Mouse (Mus musculus): ENCODE data around the gene Zdhhc19. TPM values are rescaled to one million over a fixed set of nuclear protein-coding genes. Genes with fewer than 3 reads are reported as not detected.

Zdhhc19 gene
- polyA plus RNA-seq, 1 experiment, result 242 TPM

- no peak overlapping the region for H3K4me3 ChIP-seq (ENCODE audit: control insufficient read depth, low read depth, low read length)
- H3K36me3 ChIP-seq (ENCODE audit: control insufficient read depth, insufficient read depth, low read length), result peaks cover under 1% of the 10 kb centered on the region; the same call in 1 of the 2 replicates
- no peaks in the 10 kb centered on the region for H3K4me1 ChIP-seq (ENCODE audit: control insufficient read depth, insufficient read depth, low read length)
- TF ChIP-seq CTCF (IDR thresholded peaks at IDR 0.05; ENCODE audit: control insufficient read depth, insufficient read depth, insufficient replicate concordance, low read depth, low read length), result no peak
- TF ChIP-seq POLR2A (IDR thresholded peaks at IDR 0.05; ENCODE audit: control insufficient read depth, low read depth, low read length), result no peak
- no peaks in the 10 kb centered on the region for H3K27me3 ChIP-seq (ENCODE audit: control insufficient read depth, insufficient read depth, low read length)
- no peak overlapping the region for H3K27ac ChIP-seq (ENCODE audit: control insufficient read depth, insufficient read depth, low read depth, low read length)
These were observed 39.3 kb upstream of the Zdhhc19 start for GRCm38 (mm10) chr16:32456761-32457160.

DNA sequence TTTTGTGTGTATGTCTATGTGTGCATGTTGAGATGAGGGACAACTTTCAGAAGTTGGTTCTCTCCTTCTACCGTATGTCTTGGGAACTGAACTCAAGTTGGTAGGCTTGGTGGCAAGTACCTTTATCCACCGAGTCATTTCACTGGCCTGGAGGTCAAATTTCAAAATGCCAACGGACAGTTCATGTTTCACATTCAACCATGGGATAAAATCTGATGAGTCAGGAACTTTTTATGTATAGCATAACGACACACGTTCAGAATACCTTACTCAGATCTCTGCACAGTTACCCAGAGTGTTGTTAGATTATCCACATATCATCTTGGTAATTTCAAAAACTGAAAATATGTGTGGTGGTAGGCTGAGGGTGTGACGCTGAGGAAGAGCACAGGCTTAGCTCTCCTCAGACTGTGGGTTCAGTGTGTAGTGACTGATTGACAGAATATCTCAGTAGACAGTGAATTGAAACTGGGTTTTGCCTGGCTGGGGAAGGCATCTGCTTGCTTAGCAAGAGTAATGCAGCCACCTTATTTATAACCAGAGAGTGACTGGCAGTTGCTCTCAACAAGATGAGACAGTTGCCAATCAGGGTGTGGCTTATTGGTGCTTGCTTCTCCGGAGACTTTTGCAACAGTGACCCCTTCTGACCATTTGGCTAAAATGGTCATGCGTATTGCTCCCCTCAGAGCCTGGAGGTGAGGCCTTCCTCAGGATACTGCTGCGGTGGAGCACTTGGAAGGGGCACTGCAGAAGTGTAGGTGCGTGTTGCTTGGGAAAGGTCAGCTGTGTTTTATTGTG lies 38.3 kb upstream of the Zdhhc19 start:
- Histone ChIP-seq H3K27me3 (ENCODE audit: control insufficient read depth, insufficient read depth, low read length) (no peaks in the 10 kb centered on the region), H3K36me3 (ENCODE audit: control insufficient read depth, insufficient read depth, low read length) (no peaks in the 10 kb centered on the region; the same call in 1 of the 2 replicates), H3K27ac (ENCODE audit: control insufficient read depth, insufficient read depth, low read depth, low read length) (no peak overlapping the region), H3K4me1 (ENCODE audit: control insufficient read depth, insufficient read depth, low read length) (no peaks in the 10 kb centered on the region), H3K4me3 (ENCODE audit: control insufficient read depth, low read depth, low read length) (no peak overlapping the region)
- TF ChIP-seq CTCF (IDR thresholded peaks at IDR 0.05; ENCODE audit: control insufficient read depth, insufficient read depth, insufficient replicate concordance, low read depth, low read length), result no peak
- TF ChIP-seq POLR2A (IDR thresholded peaks at IDR 0.05; ENCODE audit: control insufficient read depth, low read depth, low read length), result no peak

GRCm38 (mm10) chr16:32460518-32460917 lies 35.5 kb upstream of the Zdhhc19 start:
- TF ChIP-seq CTCF (IDR thresholded peaks at IDR 0.05; ENCODE audit: control insufficient read depth, insufficient read depth, insufficient replicate concordance, low read depth, low read length) (no peak), POLR2A (IDR thresholded peaks at IDR 0.05; ENCODE audit: control insufficient read depth, low read depth, low read length) (no peak)
- Histone ChIP-seq H3K27me3 (ENCODE audit: control insufficient read depth, insufficient read depth, low read length) (no peaks in the 10 kb centered on the region), H3K27ac (ENCODE audit: control insufficient read depth, insufficient read depth, low read depth, low read length) (no peak overlapping the region), H3K4me3 (ENCODE audit: control insufficient read depth, low read depth, low read length) (no peak overlapping the region), H3K4me1 (ENCODE audit: control insufficient read depth, insufficient read depth, low read length) (no peaks in the 10 kb centered on the region), H3K36me3 (ENCODE audit: control insufficient read depth, insufficient read depth, low read length) (no peaks in the 10 kb centered on the region; the same call in 1 of the 2 replicates)

GRCm38 (mm10) chr16:32461713-32462112 lies 34.4 kb upstream of the Zdhhc19 start:
- H3K27ac ChIP-seq (ENCODE audit: control insufficient read depth, insufficient read depth, low read depth, low read length), result no peak overlapping the region
- H3K27me3 ChIP-seq (ENCODE audit: control insufficient read depth, insufficient read depth, low read length), result no peaks in the 10 kb centered on the region
- H3K4me1 ChIP-seq (ENCODE audit: control insufficient read depth, insufficient read depth, low read length), result no peaks in the 10 kb centered on the region
- H3K4me3 ChIP-seq (ENCODE audit: control insufficient read depth, low read depth, low read length), result no peak overlapping the region
- no peak for TF ChIP-seq CTCF (IDR thresholded peaks at IDR 0.05; ENCODE audit: control insufficient read depth, insufficient read depth, insufficient replicate concordance, low read depth, low read length)
- TF ChIP-seq POLR2A (IDR thresholded peaks at IDR 0.05; ENCODE audit: control insufficient read depth, low read depth, low read length), result no peak
- H3K36me3 ChIP-seq (ENCODE audit: control insufficient read depth, insufficient read depth, low read length), result no peaks in the 10 kb centered on the region; the same call in none of the 2 replicates

GRCm38 (mm10) chr16:32462950-32463349 lies 33.1 kb upstream of the Zdhhc19 start:
- no peaks in the 10 kb centered on the region for H3K4me1 ChIP-seq (ENCODE audit: control insufficient read depth, insufficient read depth, low read length)
- TF ChIP-seq CTCF (IDR thresholded peaks at IDR 0.05; ENCODE audit: control insufficient read depth, insufficient read depth, insufficient replicate concordance, low read depth, low read length), result no peak
- TF ChIP-seq POLR2A (IDR thresholded peaks at IDR 0.05; ENCODE audit: control insufficient read depth, low read depth, low read length), result no peak
- H3K27ac ChIP-seq (ENCODE audit: control insufficient read depth, insufficient read depth, low read depth, low read length), result no peak overlapping the region
- H3K4me3 ChIP-seq (ENCODE audit: control insufficient read depth, low read depth, low read length), result no peak overlapping the region
- H3K27me3 ChIP-seq (ENCODE audit: control insufficient read depth, insufficient read depth, low read length), result no peaks in the 10 kb centered on the region
- H3K36me3 ChIP-seq (ENCODE audit: control insufficient read depth, insufficient read depth, low read length), result no peaks in the 10 kb centered on the region; the same call in none of the 2 replicates

DNA sequence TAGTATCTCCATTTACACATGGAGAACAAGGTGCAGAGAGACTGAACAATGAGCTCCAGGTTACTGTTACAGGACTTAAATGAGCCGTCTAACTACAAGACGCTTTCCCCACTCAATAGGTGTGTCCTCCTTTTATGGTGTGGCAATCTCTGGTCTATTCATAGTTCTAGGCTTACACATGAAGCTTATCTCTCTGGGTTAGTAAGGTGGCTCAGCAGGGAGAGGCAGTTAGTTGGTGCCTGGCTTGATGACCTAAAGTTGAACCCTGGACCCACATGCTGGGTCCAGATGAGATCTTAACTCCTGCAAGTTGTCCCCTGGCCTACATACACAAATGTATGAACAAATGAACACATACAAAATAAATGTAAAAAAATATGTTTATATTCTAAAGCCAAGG lies 32.6 kb upstream of the Zdhhc19 start:
- TF ChIP-seq CTCF (IDR thresholded peaks at IDR 0.05; ENCODE audit: control insufficient read depth, insufficient read depth, insufficient replicate concordance, low read depth, low read length), result no peak
- no peak for TF ChIP-seq POLR2A (IDR thresholded peaks at IDR 0.05; ENCODE audit: control insufficient read depth, low read depth, low read length)

DNA sequence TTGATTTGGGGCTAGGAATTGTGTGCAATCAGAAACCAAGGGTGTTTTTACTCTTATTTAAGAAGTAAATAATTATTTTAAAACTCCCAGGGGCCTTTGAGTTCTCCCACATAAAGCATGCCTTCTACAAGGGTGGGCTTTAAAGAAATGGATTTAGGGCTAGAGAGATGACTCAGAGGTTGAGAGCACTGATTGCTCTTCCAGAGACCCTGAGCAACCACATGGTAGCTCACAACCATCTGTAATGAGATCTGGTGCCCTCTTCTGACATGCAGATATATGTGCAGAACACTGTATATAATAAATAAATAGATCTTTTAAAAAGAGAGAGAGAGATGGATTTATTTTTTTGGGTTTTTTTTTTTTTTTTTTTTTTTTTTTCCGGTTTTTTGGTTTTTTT lies 31.2 kb upstream of the Zdhhc19 start:
- H3K4me1 ChIP-seq (ENCODE audit: control insufficient read depth, insufficient read depth, low read length), result no peaks in the 10 kb centered on the region
- no peaks in the 10 kb centered on the region for H3K27me3 ChIP-seq (ENCODE audit: control insufficient read depth, insufficient read depth, low read length)
- no peak overlapping the region for H3K27ac ChIP-seq (ENCODE audit: control insufficient read depth, insufficient read depth, low read depth, low read length)
- TF ChIP-seq CTCF (IDR thresholded peaks at IDR 0.05; ENCODE audit: control insufficient read depth, insufficient read depth, insufficient replicate concordance, low read depth, low read length) (no peak), POLR2A (IDR thresholded peaks at IDR 0.05; ENCODE audit: control insufficient read depth, low read depth, low read length) (no peak)
- no peaks in the 10 kb centered on the region; the same call in none of the 2 replicates for H3K36me3 ChIP-seq (ENCODE audit: control insufficient read depth, insufficient read depth, low read length)
- no peak overlapping the region for H3K4me3 ChIP-seq (ENCODE audit: control insufficient read depth, low read depth, low read length)

More for the DNA sequence above, 32.6 kb upstream of the Zdhhc19 start:
- no peak overlapping the region for H3K27ac ChIP-seq (ENCODE audit: control insufficient read depth, insufficient read depth, low read depth, low read length)
- no peak overlapping the region for H3K4me3 ChIP-seq (ENCODE audit: control insufficient read depth, low read depth, low read length)
- H3K4me1 ChIP-seq (ENCODE audit: control insufficient read depth, insufficient read depth, low read length), result no peaks in the 10 kb centered on the region
- H3K27me3 ChIP-seq (ENCODE audit: control insufficient read depth, insufficient read depth, low read length), result no peaks in the 10 kb centered on the region
- H3K36me3 ChIP-seq (ENCODE audit: control insufficient read depth, insufficient read depth, low read length), result no peaks in the 10 kb centered on the region; the same call in none of the 2 replicates
